Mouse (Mus musculus) intestine, postnatal 0 days (tissue): ENCODE measurements around the gene Sox15. TPM values are rescaled to one million over a fixed set of nuclear protein-coding genes. Genes with fewer than 3 reads are reported as not detected.

Experiments
- ATAC-seq: fragments of 200-750 bp; cut with Nextera tagmentation; 2 replicates; pipeline ENCODE4 v1.8.0; 2017; ENCODE audit warnings: mild to moderate bottlenecking, moderate TSS enrichment, moderate library complexity
- H3K27ac ChIP-seq: fragments of 300-500 bp; sonication (generic); 2 replicates; pipeline ENCODE4 v1.5.1; 2014; ENCODE audit warnings: mild to moderate bottlenecking, low read depth, low read length, moderate library complexity
- H3K27me3 ChIP-seq: fragments of 300-500 bp; sonication (generic); replicated peaks from 2 replicates; pipeline ENCODE4 v1.6.1; 2014; ENCODE audit warnings: low read length, mixed read lengths; ENCODE audit not compliant: control insufficient read depth, insufficient read depth
- H3K36me3 ChIP-seq: fragments of 300-500 bp; sonication (generic); 2 replicates; pipeline ENCODE4 v1.6.1; 2014; ENCODE audit warnings: mild to moderate bottlenecking, moderate library complexity; ENCODE audit not compliant: control insufficient read depth, insufficient read depth
- H3K4me1 ChIP-seq: fragments of 300-500 bp; sonication (generic); replicated peaks from 2 replicates; pipeline ENCODE4 v1.6.1; 2014; ENCODE audit warnings: antibody characterized with exemption, low read length, mixed read lengths; ENCODE audit not compliant: control insufficient read depth, insufficient read depth
- H3K4me2 ChIP-seq: fragments of 300-500 bp; sonication (generic); replicated peaks from 2 replicates; pipeline ENCODE4 v1.6.1; 2014; ENCODE audit warnings: low read depth, mild to moderate bottlenecking, moderate library complexity
- H3K4me3 ChIP-seq: fragments of 300-500 bp; sonication (generic); 2 replicates; pipeline ENCODE4 v1.5.1; 2014; ENCODE audit warnings: low read depth, low read length
- H3K9ac ChIP-seq: fragments of 300-500 bp; sonication (generic); 2 replicates; pipeline ENCODE4 v1.6.1; 2014; ENCODE audit warnings: mild to moderate bottlenecking, low read depth, low read length
- H3K9me3 ChIP-seq: fragments of 300-500 bp; sonication (generic); 2 replicates; pipeline ENCODE4 v1.6.1; 2016; ENCODE audit warnings: mixed run types; ENCODE audit not compliant: control insufficient read depth
- CTCF ChIP-seq: sonication (generic); IDR thresholded peaks from 2 replicates; pipeline ENCODE4 v1.5.1; 2016; ENCODE audit warnings: low read depth, mild to moderate bottlenecking, control low read depth, antibody characterized with exemption, moderate library complexity
- WGBS: fragments of 180-500 bp; shearing (Covaris S2); extraction: QIAGEN DNeasy Blood & Tissue Kit; methylation state at CpG from one replicate; pipeline ENCODE4 v1.1.7; 2014; 5-methylcytosine and 5-hydroxymethylcytosine counted together
- polyA plus RNA-seq: library from polyadenylated mRNA; unstranded; fragments of >200 nt; fragmentation: Nextera tagmentation; extraction: Ambion mirVana; gene quantifications from 2 replicates; pipeline ENCODE4 v1.2.1, GENCODE M21; 2015

Gene Sox15
- polyA plus RNA-seq, 1 experiment from 2014 or later: not detected

DNA sequence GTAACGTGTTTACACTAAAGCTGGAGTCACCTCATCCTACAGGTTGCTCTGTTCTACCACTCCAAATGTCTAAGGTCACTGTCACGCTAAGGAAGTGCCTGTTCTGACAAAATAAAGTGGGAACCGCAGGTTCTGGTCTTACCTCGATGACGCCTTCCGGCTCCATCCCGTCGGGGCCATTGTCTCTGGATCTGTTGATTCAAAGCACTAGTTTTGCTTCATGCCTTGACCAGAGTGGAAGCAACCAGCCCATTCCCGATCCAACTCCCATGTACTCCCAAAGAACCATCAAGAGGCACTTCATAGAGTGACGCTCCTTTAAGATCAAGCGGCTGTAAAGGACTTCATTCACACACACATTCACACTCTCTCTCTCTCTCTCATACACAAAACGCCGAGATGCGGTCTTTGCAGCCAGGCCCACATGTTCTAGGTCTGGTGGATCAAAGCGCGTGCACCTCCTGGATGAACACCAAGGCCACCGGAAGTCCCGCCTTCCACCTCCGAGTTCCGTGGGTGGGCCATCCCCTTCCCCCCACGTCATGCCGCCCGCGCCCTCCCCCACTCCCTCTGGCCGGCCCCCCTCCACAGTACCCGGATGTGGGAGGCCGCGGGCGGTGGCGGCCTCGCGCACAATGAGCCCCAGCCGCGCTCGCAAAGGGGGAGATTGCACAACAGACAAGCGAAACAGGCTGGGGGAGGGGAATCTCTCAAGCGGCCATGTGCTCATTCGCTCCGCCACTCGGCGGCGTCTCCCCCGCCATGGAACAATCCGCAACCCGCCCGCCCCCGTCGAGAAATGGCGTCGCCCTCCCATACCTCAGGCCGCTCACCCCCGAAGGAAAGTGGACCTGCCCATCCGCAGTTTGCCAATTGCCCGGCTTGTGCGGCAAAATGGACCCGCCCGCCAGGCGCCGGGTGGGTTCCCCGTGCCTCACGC is 15.9 kb downstream of the Sox15 start:
- H3K9me3 ChIP-seq: no peaks in the 10 kb centered on the region
- peaks cover 69% of the 10 kb centered on the region for H3K36me3 ChIP-seq
- peak overlapping the region; percentile 99 for H3K27ac ChIP-seq
- no peaks in the 10 kb centered on the region for H3K27me3 ChIP-seq
- peak overlapping the region; percentile 99 for H3K4me3 ChIP-seq
- peak; percentile 71 for ATAC-seq
- WGBS: under 1% methylated on average over 60 of the region's 61 CpGs
- H3K4me1 ChIP-seq: peaks cover 4% of the 10 kb centered on the region; the same call in 1 of the 2 replicates
- peak overlapping the region; percentile 73 for H3K4me2 ChIP-seq
- peak overlapping the region; percentile 99 for H3K9ac ChIP-seq
- TF ChIP-seq CTCF: peak; percentile 42

GRCm38 (mm10) chr11:69671726-69672124 is 16.6 kb downstream of the Sox15 start:
- H3K4me2 ChIP-seq: peak overlapping the region; percentile 73
- H3K36me3 ChIP-seq: peaks cover 70% of the 10 kb centered on the region
- ATAC-seq: peak; percentile 7; the same call in 1 of the 2 replicates
- no peaks in the 10 kb centered on the region for H3K27me3 ChIP-seq
- peak overlapping the region; percentile 99 for H3K9ac ChIP-seq
- H3K9me3 ChIP-seq: no peaks in the 10 kb centered on the region
- WGBS: under 1% methylated on average over 43 of the region's 43 CpGs
- TF ChIP-seq CTCF: no peak
- H3K4me1 ChIP-seq: peaks cover 4% of the 10 kb centered on the region; the same call in 1 of the 2 replicates
- H3K4me3 ChIP-seq: peak overlapping the region; percentile 99
- H3K27ac ChIP-seq: peak overlapping the region; percentile 99

DNA sequence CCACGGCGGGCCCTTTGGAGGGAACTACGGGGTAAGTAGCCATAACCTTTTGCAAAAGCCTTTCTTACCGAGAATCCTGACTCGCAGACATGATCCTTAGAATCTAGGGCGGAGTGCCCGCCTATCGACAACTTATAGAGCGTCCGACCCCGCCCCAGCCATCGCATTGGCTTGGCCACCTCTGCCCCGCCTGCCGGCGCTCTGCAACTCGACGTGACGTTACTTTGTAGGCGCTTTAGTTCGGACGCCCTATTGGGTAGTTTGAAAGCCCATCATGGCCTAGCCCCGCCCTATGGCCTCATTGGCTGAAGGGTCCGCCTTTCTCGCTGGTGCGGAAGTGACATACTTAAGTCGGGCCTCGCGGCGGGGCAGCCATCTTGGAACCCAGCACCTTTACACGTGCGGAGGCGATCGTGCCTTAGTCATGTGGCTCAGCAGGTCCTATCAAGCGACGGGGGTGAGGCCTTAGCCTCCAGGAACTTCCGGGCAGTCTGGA is 17.1 kb downstream of the Sox15 start, which contains the start of gene Eif4a1:
TSS of gene Eif4a1 (minus strand) at position 213 of the 496 bp plus-strand sequence.
- H3K27ac ChIP-seq: peak within 1 kb of the TSS; percentile 99
- peak within 1 kb of the TSS; percentile 73 for H3K4me2 ChIP-seq
- no peaks in the 10 kb centered on the region for H3K27me3 ChIP-seq
- H3K4me3 ChIP-seq: peak within 1 kb of the TSS; percentile 99
- no peak for TF ChIP-seq CTCF
- H3K4me1 ChIP-seq: peaks cover 4% of the 10 kb centered on the region; the same call in 1 of the 2 replicates
- no peaks in the 10 kb centered on the region for H3K9me3 ChIP-seq
- H3K36me3 ChIP-seq: peaks cover 72% of the 10 kb centered on the region
- peak; percentile 95 for ATAC-seq
- H3K9ac ChIP-seq: peak within 1 kb of the TSS; percentile 99
- under 1% methylated on average over 36 of the region's 36 CpGs for WGBS

GRCm38 (mm10) chr11:69679144-69679543 is 24.0 kb downstream of the Sox15 start:
- H3K27ac ChIP-seq: no peak overlapping the region
- H3K36me3 ChIP-seq: peaks cover 46% of the 10 kb centered on the region
- H3K4me2 ChIP-seq: no peak overlapping the region
- WGBS: 90% methylated on average over 2 of the region's 2 CpGs
- 0 out of 2 replicates have a peak, but pooled peaks cover 3% of the 10 kb centered on the region for H3K4me1 ChIP-seq
- H3K4me3 ChIP-seq: no peak overlapping the region
- no peak for ATAC-seq
- no peak for TF ChIP-seq CTCF
- no peaks in the 10 kb centered on the region for H3K27me3 ChIP-seq
- H3K9ac ChIP-seq: no peak overlapping the region
- no peaks in the 10 kb centered on the region for H3K9me3 ChIP-seq

GRCm38 (mm10) chr11:69680136-69680855 is 25.2 kb downstream of the Sox15 start:
- no peaks in the 10 kb centered on the region for H3K27me3 ChIP-seq
- H3K9me3 ChIP-seq: no peaks in the 10 kb centered on the region
- H3K36me3 ChIP-seq: peaks cover 34% of the 10 kb centered on the region
- H3K4me3 ChIP-seq: peak overlapping the region; percentile 92; the same call in 1 of the 2 replicates
- H3K4me1 ChIP-seq: peaks cover 4% of the 10 kb centered on the region; the same call in 1 of the 2 replicates
- no peak overlapping the region for H3K27ac ChIP-seq
- no peak for ATAC-seq
- no peak overlapping the region; the same call in 1 of the 2 replicates for H3K9ac ChIP-seq
- WGBS: 89% methylated on average over 30 of the region's 30 CpGs
- H3K4me2 ChIP-seq: peak overlapping the region; percentile 82
- no peak for TF ChIP-seq CTCF
